Mouse (Mus musculus) brain, embryonic 18.5 days (tissue): Measurements from ENCODE around the gene Spdef.

Source experiments
- DNase-seq: peaks from one replicate; pipeline ENCODE4 v3.0.0-alpha.2; 2012; ENCODE audit warnings: low read depth, low spot score

Spdef gene

GRCm38 (mm10) chr17:27728770-27729169, at the start of gene Spdef:
Gene Spdef, minus strand, starts transcription at chr17:27728955.
- no peak for DNase-seq

GRCm38 (mm10) chr17:27777823-27778222, 49.1 kb upstream of the Spdef start:
- no peak for DNase-seq

DNA sequence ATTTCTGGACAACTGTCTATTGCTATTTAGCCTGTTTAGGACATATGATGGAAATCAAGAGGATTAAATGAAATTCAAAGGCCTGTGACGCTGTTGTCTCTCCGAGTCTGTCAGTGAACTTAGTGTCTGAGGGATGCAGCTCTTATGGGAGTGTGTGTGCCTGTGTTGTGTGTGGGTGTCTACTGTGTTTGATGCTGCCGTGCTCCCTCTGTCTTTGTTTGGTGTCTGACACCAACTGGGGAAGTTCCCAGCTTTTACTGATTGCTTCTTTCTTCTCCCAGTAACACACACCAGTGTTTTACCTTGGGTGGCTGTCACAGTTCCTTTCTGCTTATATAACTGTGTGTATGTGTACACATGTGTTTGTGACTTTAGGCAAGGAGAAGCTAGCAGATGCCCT, 45.4 kb upstream of the Spdef start:
- DNase-seq = no peak

GRCm38 (mm10) chr17:27771616-27772015, 42.9 kb upstream of the Spdef start:
- DNase-seq = no peak

DNA sequence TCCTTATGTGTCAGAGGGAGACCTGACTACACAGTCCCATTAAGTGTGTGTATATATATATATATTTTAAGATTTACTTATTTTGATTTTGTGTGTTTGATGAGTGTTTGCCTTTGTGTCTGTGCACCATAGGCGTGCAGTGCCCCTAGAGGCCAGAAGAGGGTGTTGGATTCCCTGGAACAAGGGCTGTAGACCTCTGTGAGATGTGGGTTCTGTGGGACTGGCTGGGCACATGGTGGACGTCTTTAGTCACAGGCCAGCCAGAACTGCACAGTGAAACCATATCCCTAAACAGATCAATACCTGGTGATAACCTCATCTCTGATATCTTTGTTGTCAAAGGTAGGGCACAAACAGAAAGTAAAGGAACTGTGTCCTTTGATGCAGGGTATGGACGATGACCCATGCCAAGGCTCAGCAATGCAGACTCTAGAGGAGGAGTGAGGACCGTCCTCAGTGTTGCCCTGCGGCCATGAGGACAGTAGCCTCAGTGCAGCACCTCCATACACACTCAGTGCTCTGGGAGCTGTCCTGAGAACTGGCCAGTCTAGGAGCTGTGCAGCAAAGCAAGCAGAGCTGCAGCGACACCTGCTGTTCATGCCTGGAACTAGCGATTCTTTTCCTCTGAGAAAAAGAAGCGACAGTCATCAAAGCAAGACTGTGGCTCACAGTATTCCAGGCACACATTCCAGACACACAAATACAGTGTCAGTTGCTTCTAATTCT, 40.2 kb upstream of the Spdef start:
- DNase-seq = peak; percentile 30

- DNase-seq = no peak
Measured at GRCm38 (mm10) chr17:27767543-27767942, 38.8 kb upstream of the Spdef start.

GRCm38 (mm10) chr17:27767120-27767519, 38.4 kb upstream of the Spdef start:
- no peak for DNase-seq

DNA sequence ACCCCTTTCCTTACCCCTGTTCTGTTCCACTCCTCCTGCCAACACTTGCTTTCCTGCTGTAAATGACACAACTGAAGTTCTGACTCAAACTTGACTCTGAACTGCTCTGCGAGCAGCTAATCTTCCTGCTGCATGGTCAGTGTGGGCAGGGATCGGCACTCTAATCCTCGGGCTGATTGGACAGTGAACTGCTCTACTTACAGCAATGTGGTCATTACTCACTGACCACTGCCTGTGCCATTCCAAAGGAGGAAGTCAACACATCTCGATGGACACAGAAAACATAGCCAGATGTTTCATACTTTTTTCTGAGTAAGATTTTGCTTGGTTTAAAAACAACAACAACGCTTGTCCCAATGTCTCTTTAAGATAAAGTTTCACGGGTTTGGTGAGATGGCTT, 36.3 kb upstream of the Spdef start:
- DNase-seq = no peak

- no peak for DNase-seq
Measured at GRCm38 (mm10) chr17:27764453-27764852, 35.7 kb upstream of the Spdef start.

DNA sequence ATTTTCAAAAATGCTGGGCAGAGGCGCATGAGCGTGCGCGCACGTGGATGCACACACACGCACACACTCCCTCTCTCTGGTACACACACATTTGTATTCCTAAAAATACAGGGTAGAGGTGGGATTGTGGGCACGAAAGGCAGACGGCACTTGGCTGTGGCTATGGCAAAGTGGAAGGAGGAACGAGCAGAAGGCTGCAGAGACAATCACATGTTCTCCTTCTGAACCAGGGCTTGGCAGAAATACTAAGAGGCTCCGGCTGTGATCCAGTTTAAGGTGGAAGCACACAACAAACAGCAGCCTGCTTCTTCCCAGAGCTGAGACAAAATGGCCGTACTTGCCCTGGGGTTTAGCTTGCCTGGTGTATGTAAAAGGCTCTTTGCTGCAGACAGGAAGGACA, 34.1 kb upstream of the Spdef start:
- DNase-seq = no peak

DNA sequence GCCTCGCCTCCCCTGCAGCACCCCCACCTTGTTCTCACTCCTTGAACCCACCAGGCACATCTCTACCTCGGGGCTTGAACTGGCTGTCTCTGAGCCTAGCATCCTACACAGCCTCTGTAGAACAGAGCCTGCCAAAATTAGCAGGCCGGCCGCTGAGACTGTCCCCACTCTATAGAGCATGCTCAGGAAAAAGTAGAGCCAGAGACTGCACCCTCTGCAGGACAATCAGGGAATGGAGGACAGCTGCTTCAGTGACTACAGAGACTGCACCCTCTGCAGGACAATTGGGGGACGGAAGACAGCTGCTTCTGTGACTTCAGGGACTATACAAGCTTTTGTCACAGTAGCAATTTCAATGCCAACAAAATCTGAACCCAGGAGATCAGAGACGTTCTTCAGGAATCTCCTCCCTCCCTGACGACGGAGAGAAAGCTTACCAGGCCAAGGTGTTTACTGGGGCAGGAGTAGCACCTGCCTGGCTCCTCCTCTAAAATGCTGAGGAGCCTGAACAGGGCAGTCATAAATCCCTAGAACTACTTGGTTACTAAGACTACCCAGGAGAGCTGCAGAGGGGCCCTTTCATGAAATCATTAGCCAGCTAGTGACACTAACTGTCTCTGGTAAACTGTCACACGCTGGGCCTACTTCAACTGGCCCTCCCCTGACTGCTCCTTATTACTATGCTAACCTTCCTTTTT, 33.0 kb upstream of the Spdef start:
- peak; percentile 42 for DNase-seq

DNA sequence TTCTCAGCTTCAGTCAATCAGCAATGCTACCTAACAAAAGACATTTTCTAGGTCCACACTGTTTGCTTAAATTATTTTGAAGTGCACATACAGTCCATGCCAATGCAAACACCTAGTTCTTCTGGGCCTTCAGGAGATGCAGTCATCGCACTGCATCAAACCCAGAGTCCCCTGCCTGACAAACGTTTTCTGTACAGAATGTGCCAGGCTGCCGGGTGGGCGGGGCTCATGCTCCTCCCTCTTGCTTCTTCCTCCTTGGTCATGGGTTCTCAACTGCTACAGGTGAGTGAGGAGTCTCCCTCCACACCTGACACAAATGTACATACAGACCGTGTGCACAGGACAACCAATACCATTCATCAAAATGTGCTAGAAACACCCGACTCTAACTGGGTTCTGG, 31.4 kb upstream of the Spdef start:
- DNase-seq = no peak

DNA sequence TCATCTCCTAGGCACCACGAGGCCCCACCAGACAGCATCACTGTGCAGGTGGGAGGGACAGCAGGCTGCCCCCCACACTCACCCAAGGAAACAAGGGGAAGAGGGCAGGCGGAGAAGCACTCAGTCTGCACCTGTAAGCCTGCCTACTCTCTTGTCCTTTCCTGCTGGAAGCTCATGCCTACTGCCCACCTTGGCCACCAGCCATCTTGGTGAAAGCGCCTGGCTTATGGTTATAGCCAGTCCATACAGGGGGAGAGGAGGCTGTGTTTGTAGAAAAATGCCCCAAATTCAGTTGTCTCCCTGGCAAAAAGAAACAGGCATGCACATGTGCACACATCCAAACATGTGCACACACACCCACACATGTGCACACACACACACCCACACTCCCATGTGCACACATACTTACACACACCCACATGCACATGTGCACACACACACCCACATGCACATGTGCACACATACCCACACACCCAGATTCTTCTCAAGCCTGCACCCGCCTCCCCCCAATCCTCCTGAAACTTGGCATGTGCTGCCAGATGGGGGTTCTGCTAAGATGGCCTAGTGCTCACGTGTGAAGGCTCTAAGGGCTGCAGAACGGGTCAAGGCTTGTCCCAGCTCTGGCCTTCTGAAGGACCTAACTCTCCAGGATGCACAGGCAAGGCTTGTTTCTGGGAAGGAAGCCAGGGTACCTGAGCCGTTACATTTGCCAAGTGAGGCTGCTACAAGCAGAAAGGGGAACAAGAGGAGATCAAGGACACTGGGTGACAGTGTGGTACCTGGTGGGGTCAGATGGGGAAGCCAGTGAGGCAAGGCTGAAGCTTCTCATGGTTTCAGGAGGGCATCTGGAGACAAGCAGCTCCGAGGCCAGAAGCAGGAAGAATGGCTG, 22.8 kb upstream of the Spdef start:
- DNase-seq = no peak

DNA sequence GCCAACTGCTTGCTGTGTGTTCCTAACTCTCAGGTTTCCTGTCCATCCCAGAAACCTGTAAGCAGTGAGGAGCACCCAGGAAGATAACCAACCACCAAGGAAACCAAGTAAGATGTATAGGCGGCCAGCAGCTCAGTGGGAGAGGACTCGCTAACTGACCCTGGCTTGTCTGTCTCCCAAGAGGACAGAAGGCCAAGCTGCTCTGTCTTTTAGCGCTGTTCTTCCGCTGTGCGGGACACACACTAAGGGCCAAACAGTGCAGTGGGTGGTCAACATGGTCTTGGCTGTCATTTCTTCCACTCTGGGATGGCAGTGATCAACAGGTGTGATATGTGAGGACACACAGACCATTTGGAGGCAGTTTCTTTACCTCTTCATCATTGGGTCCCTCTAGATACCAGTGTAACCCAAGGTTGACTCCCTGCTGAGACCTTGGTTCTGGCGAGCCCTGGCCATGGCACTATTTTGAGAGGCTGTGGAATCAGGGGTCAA, 21.7 kb upstream of the Spdef start:
- no peak for DNase-seq

DNA sequence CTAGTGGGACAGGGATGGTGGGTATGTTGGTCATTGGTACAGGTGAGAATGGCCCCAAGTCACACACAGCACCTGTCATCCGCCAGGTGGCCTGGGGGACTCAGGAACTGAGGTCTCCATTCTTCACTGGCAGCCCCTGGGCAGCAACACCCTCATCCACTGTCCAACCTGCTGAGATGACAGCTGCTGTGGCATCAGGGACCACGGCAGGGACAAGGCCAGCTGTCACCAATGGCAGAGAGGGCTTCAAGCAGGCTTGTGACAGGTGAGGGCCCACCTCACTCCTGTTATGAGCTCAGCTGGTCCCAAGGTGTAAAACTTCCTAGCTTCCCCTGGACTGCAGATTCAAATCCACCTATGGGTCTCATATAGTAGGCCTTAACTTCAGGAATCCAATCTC, 19.4 kb upstream of the Spdef start:
- no peak for DNase-seq

- DNase-seq = no peak
Measured at GRCm38 (mm10) chr17:27746446-27746845, 17.7 kb upstream of the Spdef start.

- DNase-seq = no peak
Measured at GRCm38 (mm10) chr17:27740961-27741360, 12.2 kb upstream of the Spdef start.

GRCm38 (mm10) chr17:27734344-27735073, 5.8 kb upstream of the Spdef start:
- no peak for DNase-seq

- DNase-seq = no peak
Measured at GRCm38 (mm10) chr17:27732694-27733093, 3.9 kb upstream of the Spdef start.

DNA sequence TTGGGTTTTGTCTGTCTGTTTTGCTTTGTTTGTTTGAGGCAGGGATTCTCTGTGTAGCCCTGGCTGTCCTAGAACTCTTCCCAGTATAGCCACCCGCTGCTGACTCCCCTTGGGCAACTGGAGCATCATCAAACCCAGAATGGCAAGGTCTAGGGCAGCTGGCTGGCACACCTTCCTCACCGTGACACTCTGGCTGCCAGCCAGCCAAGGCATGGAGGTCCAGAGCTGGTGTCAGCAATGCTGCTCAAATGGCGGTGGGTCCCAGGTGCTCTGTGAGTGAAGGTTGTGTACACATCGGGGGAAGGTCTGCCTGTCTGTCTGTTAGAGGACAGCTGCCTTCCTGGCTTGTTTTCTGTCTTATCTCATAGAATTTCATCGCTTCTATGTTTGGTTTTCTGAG, 3.4 kb upstream of the Spdef start:
- no peak for DNase-seq

DNA sequence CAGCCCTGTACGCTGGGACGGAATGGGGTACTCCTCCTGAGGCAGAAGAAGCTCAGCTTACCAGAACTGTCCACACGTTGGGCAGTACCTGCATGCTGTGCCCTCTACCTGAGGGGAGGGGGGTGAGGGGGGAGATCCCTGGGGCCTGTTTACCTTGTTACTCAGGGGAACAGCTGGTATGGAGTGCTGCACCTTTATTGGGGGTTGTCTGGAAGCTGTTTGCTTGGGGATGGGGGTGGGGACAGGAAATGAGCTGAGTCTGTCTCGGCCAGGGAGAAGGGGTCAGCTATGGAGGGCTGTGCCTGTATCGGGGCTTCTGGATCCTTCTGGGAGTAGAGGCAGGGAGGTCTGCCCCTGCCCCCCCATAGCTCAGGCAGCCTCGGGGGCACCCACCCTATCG, 2.2 kb downstream of the Spdef start:
- no peak for DNase-seq

- no peak for DNase-seq
Measured at GRCm38 (mm10) chr17:27725412-27725811, 3.3 kb downstream of the Spdef start.
